Mouse (Mus musculus): Measurements from ENCODE around the gene Nudt2. TPM values are rescaled to one million over a fixed set of nuclear protein-coding genes. Genes with fewer than 3 reads are reported as not detected.

Gene Nudt2
- 26.5 and 27.9 TPM in 2 replicates for total RNA-seq (2012; rRNA removed)
- 40.2 and 47.1 TPM in 2 replicates for total RNA-seq (2014; rRNA removed)
- 21.7 and 23.2 TPM in 2 replicates for polyA plus RNA-seq (2012; ENCODE audit: insufficient read length, low read depth)

DNA sequence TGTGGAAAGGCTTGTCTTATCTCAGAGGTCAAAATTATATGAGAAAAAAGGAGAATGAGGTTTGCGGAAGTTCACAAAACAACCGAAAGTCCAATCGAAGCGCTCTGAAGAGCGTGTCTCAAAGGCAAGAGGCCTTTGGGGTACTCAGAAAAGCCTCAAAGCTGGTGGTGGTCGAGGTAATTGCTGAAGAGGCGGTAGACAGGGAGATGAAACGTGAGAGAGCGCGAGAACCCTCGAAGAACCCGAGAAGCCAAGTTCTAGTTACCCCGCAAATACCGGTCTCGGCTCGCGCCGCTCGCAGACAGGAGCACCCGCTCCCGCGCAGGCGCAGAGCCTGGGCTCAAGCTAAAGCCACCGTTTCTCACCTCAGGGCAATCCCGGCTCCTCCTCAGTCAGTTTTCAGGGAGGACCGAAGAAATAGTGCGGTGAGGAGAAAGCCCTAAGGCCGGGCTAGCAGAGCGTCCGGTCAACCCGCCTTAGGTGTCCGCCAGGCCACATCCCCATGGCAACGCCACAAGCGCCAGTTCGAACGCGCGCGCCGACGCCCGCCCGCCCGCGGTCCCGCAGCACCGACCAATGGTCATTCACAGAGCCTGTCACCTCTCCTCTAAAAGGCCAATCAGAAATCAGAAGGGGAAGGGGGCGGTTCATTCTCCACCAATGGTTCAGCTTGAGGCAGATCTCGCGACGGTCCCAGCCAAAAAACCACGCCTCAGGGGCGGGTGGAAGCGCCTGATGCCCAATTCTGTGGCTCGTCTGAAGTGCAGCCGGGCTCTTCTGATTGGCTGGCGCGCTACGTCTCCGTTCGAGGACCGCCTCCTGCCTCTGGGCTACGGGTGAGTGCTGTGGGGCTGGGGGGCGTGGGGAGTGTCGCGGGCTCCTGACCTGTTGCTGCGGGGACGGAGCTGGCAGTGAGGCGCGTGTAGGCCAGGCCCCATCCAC is at the start of gene Nudt2, which contains the start of gene Kif24:
Gene Nudt2, plus strand, starts transcription at position 807 of the 942 bp plus-strand sequence.
Gene Kif24, minus strand, starts transcription at position 543 of the 942 bp plus-strand sequence.
- Histone ChIP-seq H3K27me3 (replicated peaks) (no peaks in the 10 kb centered on the region), H3K4me2 (ENCODE audit: insufficient read depth, low read depth, poor library complexity, severe bottlenecking) (peak within 1 kb of the TSS; percentile 97), H3K27ac (ENCODE audit: insufficient read depth, low read depth) (0 out of 2 replicates have a peak within 1 kb of the TSS, but pooled peaks have one; percentile 2), H3K9ac (ENCODE audit: insufficient read depth, low read depth) (peak within 1 kb of the TSS; percentile 84), H3K79me2 (replicated peaks; ENCODE audit: control insufficient read depth, extremely low read depth, insufficient read depth, poor library complexity, severe bottlenecking) (peaks cover 16% of the 10 kb centered on the region), H3K9me3 (replicated peaks; ENCODE audit: low read length) (no peaks in the 10 kb centered on the region), H3K36me3 (replicated peaks in 1 of 2; ENCODE audit: control insufficient read depth in 1 of 2, insufficient read depth in 1 of 2, low read length in 1 of 2) (peaks cover 0 to 13% of the 10 kb centered on the region in 2 experiments), H3K4me3 (replicated peaks in 1 of 3; ENCODE audit: low read depth in 2 of 3, low read length in 2 of 3, poor library complexity in 1 of 3) (peak within 1 kb of the TSS; percentile 69 to 99 (median 81)), H3K4me1 (ENCODE audit: control insufficient read depth in 1 of 2, insufficient read depth in 2 of 2) (peaks cover 8 to 17% of the 10 kb centered on the region in 2 experiments; a peak in 3 of 4 replicates)
- peak; percentile 99 for DNase-seq (ENCODE audit: extremely low read depth)
- dilution Hi-C loops (cut with MboI; ENCODE audit: extremely low pct_ligation_motif_present, extremely low pct_unique_long_range_greater_than_20kb, low sequenced_read_pairs) = no loop called here
- in situ Hi-C loops (cut with MboI; ENCODE audit: low pct_ligation_motif_present, low pct_unique_long_range_greater_than_20kb, low sequenced_read_pairs) = no loop called here
- TF ChIP-seq RAD21 (IDR thresholded peaks at IDR 0.05; ENCODE audit: low read depth, low read length) = no peak
- TF ChIP-seq MEF2A (IDR thresholded peaks at IDR 0.05; ENCODE audit: borderline replicate concordance, low read depth, low read length) = no peak
- no peak for TF ChIP-seq CHD1 (IDR thresholded peaks at IDR 0.05; ENCODE audit: low read depth, low read length)
- no peak for TF ChIP-seq RCOR1 (conservative IDR thresholded peaks at IDR 0.05; ENCODE audit: low read depth, low read length)
- peak; percentile 82 for TF ChIP-seq NELFE (IDR thresholded peaks at IDR 0.05; ENCODE audit: low read depth, low read length)
- TF ChIP-seq TCF12 (IDR thresholded peaks at IDR 0.05; ENCODE audit: low read depth, low read length) = peak; percentile 10; the same call in 1 of the 2 replicates
- no peak for TF ChIP-seq BHLHE40 (IDR thresholded peaks at IDR 0.05; ENCODE audit: low read depth, low read length)
- TF ChIP-seq ZMIZ1 (IDR thresholded peaks at IDR 0.05; ENCODE audit: low read depth, low read length) = peak; percentile 60; the same call in 1 of the 2 replicates
- TF ChIP-seq SIN3A (IDR thresholded peaks at IDR 0.05; ENCODE audit: low read length) = peak; percentile 86; the same call in 1 of the 2 replicates
- no peak for TF ChIP-seq ZKSCAN1 (IDR thresholded peaks at IDR 0.05; ENCODE audit: borderline replicate concordance, low read depth, low read length)
- TF ChIP-seq ZNF384 (IDR thresholded peaks at IDR 0.05; ENCODE audit: low read depth, low read length) = no peak
- no peak for TF ChIP-seq EP300 (IDR thresholded peaks at IDR 0.05; ENCODE audit: low read length)
- peak; percentile 94 for TF ChIP-seq NRF1 (IDR thresholded peaks at IDR 0.05; ENCODE audit: low read depth, low read length)
- TF ChIP-seq MYC (IDR thresholded peaks at IDR 0.05; ENCODE audit: low read depth, low read length) = no peak; the same call in none of the 2 replicates
- TF ChIP-seq CTCF (conservative IDR thresholded peaks at IDR 0.05 in 1 of 2, IDR thresholded peaks at IDR 0.05 in 1 of 2; ENCODE audit: low read depth in 2 of 2, low read length in 2 of 2) = no peak
- peak; percentile 71; the same call in 1 of the 2 replicates for TF ChIP-seq KAT2A (IDR thresholded peaks at IDR 0.05; ENCODE audit: insufficient replicate concordance, low read length)
- TF ChIP-seq USF2 (conservative IDR thresholded peaks at IDR 0.05; ENCODE audit: low read depth, low read length) = no peak
- peak; percentile 60; the same call in 1 of the 2 replicates for TF ChIP-seq MAZ (IDR thresholded peaks at IDR 0.05; ENCODE audit: low read depth, low read length)
- no peak for TF ChIP-seq GABPA (IDR thresholded peaks at IDR 0.05; ENCODE audit: insufficient replicate concordance, low read depth, low read length)
- peak; percentile 89; the same call in 1 of the 2 replicates for TF ChIP-seq E2F4 (IDR thresholded peaks at IDR 0.05; ENCODE audit: insufficient replicate concordance, low read depth, low read length)
- peak; percentile 79 for TF ChIP-seq POLR2A (IDR thresholded peaks at IDR 0.05; ENCODE audit: low read depth, low read length)
- TF ChIP-seq ELF1 (IDR thresholded peaks at IDR 0.05; ENCODE audit: low read depth, low read length) = no peak
- no peak for TF ChIP-seq MAFK (IDR thresholded peaks at IDR 0.05; ENCODE audit: insufficient replicate concordance, low read length)
- TF ChIP-seq CHD2 (IDR thresholded peaks at IDR 0.05; ENCODE audit: low read length) = peak; percentile 100
- TF ChIP-seq UBTF (IDR thresholded peaks at IDR 0.05; ENCODE audit: low read depth, low read length) = no peak
- TF ChIP-seq JUN (IDR thresholded peaks at IDR 0.05; ENCODE audit: insufficient read depth, low read depth, low read length) = no peak
- TF ChIP-seq MXI1 (IDR thresholded peaks at IDR 0.05; ENCODE audit: low read depth, low read length) = peak; percentile 95
- TF ChIP-seq USF1 (IDR thresholded peaks at IDR 0.05; ENCODE audit: low read depth, low read length) = no peak
- 0 out of 2 replicates have a peak, but pooled peaks have one; percentile 6 for TF ChIP-seq IRF4 (IDR thresholded peaks at IDR 0.05; ENCODE audit: low read depth, low read length)
- TF ChIP-seq SMC3 (IDR thresholded peaks at IDR 0.05; ENCODE audit: low read depth, low read length) = no peak
- no peak for TF ChIP-seq POLR2AphosphoS2 (IDR thresholded peaks at IDR 0.05; ENCODE audit: low read depth, low read length)
- peak; percentile 77 for TF ChIP-seq HCFC1 (IDR thresholded peaks at IDR 0.05; ENCODE audit: low read depth, low read length)
- TF ChIP-seq TBP (conservative IDR thresholded peaks at IDR 0.05; ENCODE audit: low read depth, low read length) = 0 out of 2 replicates have a peak, but pooled peaks have one; percentile 17
- TF ChIP-seq MAX (IDR thresholded peaks at IDR 0.05; ENCODE audit: low read length) = 0 out of 2 replicates have a peak, but pooled peaks have one; percentile 15
- TF ChIP-seq ZC3H11A (IDR thresholded peaks at IDR 0.05; ENCODE audit: low read depth, low read length) = no peak
- no peak for TF ChIP-seq PAX5 (IDR thresholded peaks at IDR 0.05; ENCODE audit: low read length)
- TF ChIP-seq JUND (conservative IDR thresholded peaks at IDR 0.05; ENCODE audit: low read depth, low read length) = no peak
